Mouse (Mus musculus) right cerebral cortex, postnatal 25 days (tissue): ENCODE measurements around the gene Npas1.

Experiments
- DNase-seq: peaks from one replicate; pipeline ENCODE4 v3.0.0; 2022

Npas1 gene

DNA sequence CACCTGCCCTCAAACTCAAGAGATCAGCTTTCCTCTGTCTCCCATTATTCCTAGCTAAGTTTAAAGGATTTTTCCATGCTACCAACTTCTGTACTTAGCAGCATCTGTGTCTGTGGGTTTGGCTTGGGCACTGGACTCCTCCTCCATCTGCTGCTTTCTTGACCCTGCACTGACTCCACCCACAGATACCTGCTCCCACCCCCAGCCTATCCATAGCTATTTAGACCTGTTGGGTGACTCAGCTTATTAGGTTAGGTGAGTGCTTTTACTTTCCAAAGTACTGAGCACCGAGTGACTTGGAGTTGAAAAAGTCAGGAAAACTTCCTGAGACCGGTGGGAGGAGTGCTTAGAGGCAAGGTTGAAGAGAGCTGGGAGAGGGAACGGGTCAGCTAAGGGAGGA lies 62.1 kb downstream of the Npas1 start:
- no peak for DNase-seq

DNA sequence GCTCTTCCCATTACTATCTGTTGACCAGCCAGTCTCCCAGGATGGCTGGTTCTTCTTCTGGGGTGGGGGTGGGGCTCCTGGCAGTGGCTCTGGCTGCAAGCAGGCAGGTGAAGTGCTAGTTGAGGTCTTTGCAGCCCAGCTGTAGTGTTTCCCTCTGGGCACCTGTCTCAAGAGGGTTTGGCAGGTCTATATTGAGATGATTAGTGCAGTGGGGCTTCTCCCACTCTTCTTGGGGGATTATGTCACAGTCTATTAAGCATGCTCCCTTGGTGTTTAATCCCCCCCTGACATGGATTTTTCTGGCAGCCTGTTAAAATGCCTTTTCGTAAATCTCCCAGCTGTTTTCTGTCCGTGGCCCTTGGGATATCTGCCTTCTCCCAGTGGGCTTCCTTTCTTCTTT lies 64.6 kb downstream of the Npas1 start:
- no peak for DNase-seq

DNA sequence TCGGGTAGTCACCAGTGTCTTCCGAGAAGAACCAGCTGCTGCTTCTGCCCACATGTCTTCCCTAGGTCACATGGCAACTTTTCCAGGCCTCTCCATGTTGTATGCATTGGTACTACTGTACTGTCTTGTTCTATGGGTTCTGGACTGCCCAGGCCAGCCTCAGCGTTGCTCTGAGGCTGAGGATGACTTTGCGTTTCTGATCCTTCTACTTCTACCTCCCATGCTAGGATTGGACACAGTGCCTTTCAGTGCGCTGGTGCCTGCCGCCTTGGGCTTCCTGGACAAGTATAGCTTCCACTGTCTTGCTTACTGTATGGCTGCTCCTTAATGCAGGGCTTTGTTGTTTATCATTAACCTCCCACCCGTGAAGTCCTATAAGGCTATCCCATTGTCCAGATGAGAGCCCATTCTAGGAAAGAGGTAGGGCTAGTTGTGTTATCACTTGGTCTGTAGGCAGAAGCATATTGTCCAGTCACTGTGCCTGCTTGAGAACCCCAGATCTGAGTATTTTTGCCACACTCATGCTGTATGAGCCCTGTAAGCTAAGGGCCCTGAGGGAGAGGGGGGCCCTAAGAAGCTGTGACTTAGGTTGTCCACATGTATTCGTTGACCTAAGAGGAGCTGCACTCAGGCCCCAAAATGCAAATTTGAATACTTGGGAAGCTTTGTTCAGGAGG lies 65.2 kb downstream of the Npas1 start:
- DNase-seq: no peak

DNA sequence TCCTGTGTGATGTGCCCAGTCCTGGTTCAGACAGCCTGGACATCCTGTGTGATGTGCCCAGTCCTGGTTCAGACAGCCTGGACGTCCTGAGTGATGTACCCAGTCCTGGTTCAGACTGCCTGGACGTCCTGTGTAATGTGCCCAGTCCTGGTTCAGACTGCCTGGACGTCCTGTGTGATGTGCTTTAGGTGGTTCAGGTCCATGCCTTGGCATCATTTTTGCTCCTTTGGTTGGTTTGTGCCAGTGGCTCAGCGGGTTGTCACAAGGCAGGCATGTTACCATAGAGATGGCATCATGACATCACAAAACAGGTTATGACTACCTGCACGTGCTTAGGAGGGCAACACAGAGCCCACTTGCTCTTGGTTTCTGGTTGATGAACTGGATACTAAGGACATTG lies 66.4 kb downstream of the Npas1 start:
- DNase-seq: no peak

DNA sequence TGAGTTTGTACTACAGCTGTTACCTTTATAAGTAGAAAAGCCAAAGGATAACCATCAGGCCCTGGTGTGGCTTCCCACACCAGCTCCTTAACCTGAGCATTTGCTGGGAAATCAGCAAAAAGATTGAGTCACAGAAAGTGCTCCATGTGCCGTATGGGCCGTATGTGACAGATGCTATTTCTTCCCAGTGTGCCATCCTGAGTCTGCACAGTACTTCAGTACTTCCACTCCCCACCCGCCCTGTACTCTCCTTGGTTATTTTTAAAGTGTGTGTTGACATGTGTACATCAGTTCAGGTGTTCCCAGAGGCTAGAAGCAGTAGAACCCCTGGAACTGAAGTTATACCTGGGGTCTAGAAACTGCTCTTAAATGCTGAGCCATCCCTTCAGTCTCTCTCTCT lies 70.5 kb downstream of the Npas1 start:
- no peak for DNase-seq
